Mouse (Mus musculus): ENCODE results near the gene Gtse1.

Gene Gtse1

DNA sequence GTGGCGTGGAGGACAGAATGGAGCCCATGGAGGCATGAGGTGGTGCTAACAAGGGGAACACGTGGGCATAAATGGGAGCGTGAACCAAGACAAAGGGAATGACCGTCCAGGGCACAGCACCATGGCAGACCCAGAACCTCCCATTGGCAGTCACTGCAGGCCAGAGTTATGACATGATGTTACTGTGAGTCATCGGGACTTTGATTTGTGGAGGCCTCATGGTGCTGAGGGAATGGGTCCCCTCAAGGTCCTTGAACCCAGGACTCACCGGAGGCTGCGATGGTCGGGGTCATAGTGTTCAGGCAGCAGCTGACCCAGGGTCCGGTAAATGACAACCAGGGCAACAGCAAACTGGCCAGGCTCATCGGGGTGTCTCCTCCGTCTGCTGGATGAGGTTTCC lies 62.3 kb downstream of the Gtse1 start:
- DNase-seq (ENCODE audit: low read depth, low spot score), result peak; percentile 15
